ENCODE assay signal across 15 mouse cellular contexts in the genomic region with DNA sequence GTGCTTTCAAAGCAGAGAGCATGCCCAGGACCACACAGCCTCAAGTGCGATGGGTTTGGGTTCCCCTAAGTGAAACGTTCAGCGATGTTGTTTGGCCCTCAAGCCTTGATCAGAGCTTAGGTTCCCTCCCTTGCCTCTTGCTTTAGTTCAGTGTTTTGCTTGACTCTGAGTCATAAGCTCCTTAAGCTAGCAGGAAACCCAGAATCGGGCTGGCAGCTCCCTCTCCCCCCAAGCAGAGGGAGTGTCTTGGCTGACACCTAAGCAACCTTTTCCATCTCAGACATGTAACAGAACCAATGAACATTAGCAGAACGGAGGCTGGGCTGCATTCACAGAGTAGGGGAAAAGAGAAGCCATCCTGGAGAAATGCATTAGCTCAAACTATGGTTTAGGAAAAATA.
A peak's percentile ranks its signal among the peaks of the same experiment; 100 is the strongest.
DNase-seq lines count a peak whose midpoint lies in the region; ATAC-seq lines count a peak whose summit lies in the region.
"Had no signal": no experiment of that assay in that cellular context is flagged by ENCODE, and none has a peak within 500 bp of the region (broad histone marks: within the 10 kb centered on the region; RNA-seq: fewer than 3 reads in every experiment).

No protein-coding gene starts in this region.

- H3K4me2 ChIP-seq in limb, embryonic 15.5 days, result no peak overlapping the region
- no peak overlapping the region for H3K4me2 ChIP-seq in midbrain, embryonic 13.5 days (replicated peaks)
- no peak overlapping the region for H3K4me2 ChIP-seq in forebrain, embryonic 16.5 days (ENCODE audit: low read length)
- H3K4me2 ChIP-seq: forebrain, embryonic 13.5 days; intestine, embryonic 15.5 days; liver, embryonic 11.5 days; neural tube, embryonic 15.5 days had no signal

- no peaks in the 10 kb centered on the region for H3K27me3 ChIP-seq in limb, embryonic 15.5 days
- no peaks in the 10 kb centered on the region for H3K27me3 ChIP-seq in midbrain, embryonic 13.5 days
- H3K27me3 ChIP-seq in forebrain, embryonic 16.5 days (replicated peaks; ENCODE audit: control insufficient read depth, insufficient read depth, low read length), result no peaks in the 10 kb centered on the region
- H3K27me3 ChIP-seq: forebrain, embryonic 13.5 days; intestine, embryonic 15.5 days; neural tube, embryonic 15.5 days had no signal

- DNase-seq in gastrocnemius, postnatal 14 days, result peak; percentile 9
- no peak for DNase-seq in gastrocnemius, adult 8-10 months (ENCODE audit: low spot score in 2 of 2)
- DNase-seq in 3134 (ENCODE audit: extremely low read depth, insufficient read length, low spot score), result peak; percentile 28
- DNase-seq in 416B (ENCODE audit: low read depth), result peak; percentile 15
- DNase-seq: cerebellum, adult 18-20 months; kidney, postnatal 14 days; thymus, postnatal 36 days had no signal

- no peak overlapping the region for H3K9ac ChIP-seq in limb, embryonic 15.5 days
- no peak overlapping the region for H3K9ac ChIP-seq in midbrain, embryonic 13.5 days (replicated peaks)
- no peak overlapping the region for H3K9ac ChIP-seq in forebrain, embryonic 16.5 days (replicated peaks; ENCODE audit: low read depth, low read length)
- H3K9ac ChIP-seq: forebrain, embryonic 13.5 days; intestine, embryonic 15.5 days; neural tube, embryonic 15.5 days had no signal

- intact Hi-C loops in gastrocnemius, postnatal 14 days (cut with DNase I; ENCODE audit: low total_unique reads), result no loop called here

- H3K27ac ChIP-seq in limb, embryonic 15.5 days, result peak overlapping the region; percentile 62
- H3K27ac ChIP-seq in midbrain, embryonic 13.5 days, result no peak overlapping the region
- no peak overlapping the region for H3K27ac ChIP-seq in forebrain, embryonic 16.5 days (ENCODE audit: low read length)
- H3K27ac ChIP-seq: forebrain, embryonic 13.5 days; intestine, embryonic 15.5 days; macrophage; neural tube, embryonic 15.5 days had no signal

- 46% methylated on average over 5 of the region's 5 CpGs for WGBS in limb, embryonic 15.5 days
- WGBS in midbrain, embryonic 13.5 days, result 79% methylated on average over 5 of the region's 5 CpGs
- WGBS in forebrain, embryonic 16.5 days, result 76% methylated on average over 5 of the region's 5 CpGs

- no peak overlapping the region for H3K4me3 ChIP-seq in limb, embryonic 15.5 days
- H3K4me3 ChIP-seq in midbrain, embryonic 13.5 days (replicated peaks), result no peak overlapping the region
- H3K4me3 ChIP-seq in forebrain, embryonic 16.5 days (replicated peaks; ENCODE audit: low read length), result no peak overlapping the region
- H3K4me3 ChIP-seq: forebrain, embryonic 13.5 days; intestine, embryonic 15.5 days; neural tube, embryonic 15.5 days had no signal

- no peaks in the 10 kb centered on the region for H3K9me3 ChIP-seq in limb, embryonic 15.5 days
- H3K9me3 ChIP-seq in midbrain, embryonic 13.5 days, result no peaks in the 10 kb centered on the region
- H3K9me3 ChIP-seq in forebrain, embryonic 16.5 days (ENCODE audit: control insufficient read depth, low read length), result no peaks in the 10 kb centered on the region
- H3K9me3 ChIP-seq: forebrain, embryonic 13.5 days; intestine, embryonic 15.5 days; neural tube, embryonic 15.5 days had no signal

- no peaks in the 10 kb centered on the region for H3K36me3 ChIP-seq in limb, embryonic 15.5 days
- H3K36me3 ChIP-seq in midbrain, embryonic 13.5 days, result no peaks in the 10 kb centered on the region
- no peaks in the 10 kb centered on the region for H3K36me3 ChIP-seq in forebrain, embryonic 16.5 days (ENCODE audit: control insufficient read depth, insufficient read depth)
- H3K36me3 ChIP-seq: intestine, embryonic 15.5 days; neural tube, embryonic 15.5 days had no signal

- no peaks in the 10 kb centered on the region for H3K4me1 ChIP-seq in limb, embryonic 15.5 days
- H3K4me1 ChIP-seq in midbrain, embryonic 13.5 days (replicated peaks), result peaks cover 6% of the 10 kb centered on the region
- H3K4me1 ChIP-seq in forebrain, embryonic 16.5 days (replicated peaks; ENCODE audit: control insufficient read depth, insufficient read depth, low read length), result peaks cover 4% of the 10 kb centered on the region; the same call in 1 of the 2 replicates
- H3K4me1 ChIP-seq: intestine, embryonic 15.5 days had no signal

- ATAC-seq in limb, embryonic 15.5 days (ENCODE audit: insufficient number of reproducible peaks, low FRiP score, low TSS enrichment, low read depth), result 0 out of 2 replicates have a peak, but pooled peaks have one; percentile 55
- no peak for ATAC-seq in midbrain, embryonic 13.5 days
- no peak for ATAC-seq in forebrain, embryonic 16.5 days
- ATAC-seq: forebrain, embryonic 13.5 days; intestine, embryonic 15.5 days had no signal

Comparison
In these comparisons a context has a peak if more than half of its experiments do, and no peak if none do; other contexts are left out.
1. DNase-seq: peak in gastrocnemius, postnatal 14 days (single experiment), 3134 (single experiment) and 416B (single experiment); none in gastrocnemius, adult 8-10 months (0 of 2).